In the genomic region with DNA sequence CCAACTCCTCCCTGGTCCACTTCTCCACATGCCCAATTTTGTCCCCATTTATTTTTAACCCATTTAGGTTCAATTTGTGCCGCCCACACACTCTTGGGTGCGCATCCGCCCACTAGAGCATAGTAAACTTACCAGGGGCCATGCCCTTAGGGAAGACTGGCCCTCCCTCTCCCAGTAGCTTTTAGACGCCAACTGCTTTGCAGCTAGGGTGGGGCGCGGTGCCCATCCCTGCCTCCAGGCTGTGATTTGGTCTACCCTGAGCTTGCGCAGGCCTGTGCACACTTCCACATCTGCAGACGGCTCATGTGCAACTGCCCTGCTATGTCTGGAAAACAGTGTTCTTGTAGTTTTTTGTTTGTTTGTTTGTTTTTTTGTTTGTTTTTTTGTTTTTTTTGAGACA, we compare ENCODE assay signal across 21 mouse cellular contexts.
"Had no signal": no experiment of that assay in that cellular context is flagged by ENCODE, and none has a peak within 500 bp of the region (broad histone marks: within the 10 kb centered on the region; RNA-seq: fewer than 3 reads in every experiment).

No protein-coding gene starts in this region.

- H3K27me3 ChIP-seq: limb, embryonic 13.5 days; liver, embryonic 12.5 days; liver, embryonic 15.5 days; lung, embryonic 15.5 days; midbrain, embryonic 12.5 days; midbrain, embryonic 15.5 days; neural tube, embryonic 12.5 days; neural tube, embryonic 15.5 days; stomach, embryonic 15.5 days had no signal

- H3K9me3 ChIP-seq: limb, embryonic 10.5 days; limb, embryonic 13.5 days; liver, embryonic 12.5 days; liver, embryonic 15.5 days; lung, embryonic 15.5 days; midbrain, embryonic 12.5 days; midbrain, embryonic 15.5 days; neural tube, embryonic 12.5 days; neural tube, embryonic 15.5 days; stomach, embryonic 15.5 days had no signal

- H3K36me3 ChIP-seq: limb, embryonic 10.5 days; limb, embryonic 13.5 days; liver, embryonic 12.5 days; liver, embryonic 15.5 days; lung, embryonic 15.5 days; midbrain, embryonic 12.5 days; midbrain, embryonic 15.5 days; neural tube, embryonic 12.5 days; neural tube, embryonic 15.5 days; stomach, embryonic 15.5 days had no signal

- ATAC-seq: liver, embryonic 12.5 days; midbrain, embryonic 15.5 days had no signal

- H3K27ac ChIP-seq: limb, embryonic 10.5 days; limb, embryonic 13.5 days; liver, embryonic 12.5 days; liver, embryonic 15.5 days; lung, embryonic 15.5 days; midbrain, embryonic 12.5 days; midbrain, embryonic 15.5 days; neural tube, embryonic 12.5 days; neural tube, embryonic 15.5 days; stomach, embryonic 15.5 days had no signal

- H3K4me3 ChIP-seq: limb, embryonic 10.5 days; limb, embryonic 13.5 days; liver, embryonic 12.5 days; liver, embryonic 15.5 days; lung, embryonic 15.5 days; midbrain, embryonic 12.5 days; midbrain, embryonic 15.5 days; neural tube, embryonic 12.5 days; neural tube, embryonic 15.5 days; stomach, embryonic 15.5 days had no signal

- H3K4me1 ChIP-seq: limb, embryonic 10.5 days; limb, embryonic 13.5 days; lung, embryonic 15.5 days; midbrain, embryonic 12.5 days; midbrain, embryonic 15.5 days; neural tube, embryonic 12.5 days; neural tube, embryonic 15.5 days; stomach, embryonic 15.5 days had no signal

- H3K4me2 ChIP-seq: limb, embryonic 13.5 days; liver, embryonic 12.5 days; liver, embryonic 15.5 days; lung, embryonic 15.5 days; midbrain, embryonic 12.5 days; midbrain, embryonic 15.5 days; neural tube, embryonic 12.5 days; neural tube, embryonic 15.5 days; stomach, embryonic 15.5 days had no signal

- H3K9ac ChIP-seq: limb, embryonic 13.5 days; liver, embryonic 12.5 days; liver, embryonic 15.5 days; lung, embryonic 15.5 days; midbrain, embryonic 12.5 days; midbrain, embryonic 15.5 days; neural tube, embryonic 12.5 days; neural tube, embryonic 15.5 days; stomach, embryonic 15.5 days had no signal

- DNase-seq: kidney, adult 9 months; kidney, postnatal 14 days; kidney, postnatal 4 days; liver; lung, adult 18-20 months; lung, postnatal 10 days; lung, postnatal 36 days; retina, postnatal 1 day; right cerebral cortex, postnatal 25 days; spleen, adult 18-20 months; thymus, postnatal 36 days had no signal
